ENCODE assay signal across 24 mouse cellular contexts in genomic region chr3:109234275-109234674, GRCm38 (mm10).
A peak's percentile ranks its signal among the peaks of the same experiment; 100 is the strongest.
DNase-seq lines count a peak whose midpoint lies in the region; ATAC-seq lines count a peak whose summit lies in the region.
"Had no signal": no experiment of that assay in that cellular context is flagged by ENCODE, and none has a peak within 500 bp of the region (broad histone marks: within the 10 kb centered on the region; RNA-seq: fewer than 3 reads in every experiment).

No protein-coding gene starts in this region.

- H3K4me3 ChIP-seq in embryonic facial prominence, embryonic 14.5 days (ENCODE audit: low read depth, low read length): no peak overlapping the region
- H3K4me3 ChIP-seq in embryonic facial prominence, embryonic 10.5 days: no peak overlapping the region
- no peak overlapping the region for H3K4me3 ChIP-seq in forebrain, embryonic 16.5 days (replicated peaks; ENCODE audit: low read length)
- no peak overlapping the region for H3K4me3 ChIP-seq in forebrain, embryonic 10.5 days
- no peak overlapping the region for H3K4me3 ChIP-seq in midbrain, embryonic 13.5 days (replicated peaks)
- no peak overlapping the region for H3K4me3 ChIP-seq in midbrain, embryonic 11.5 days (ENCODE audit: low read depth, low read length)
- H3K4me3 ChIP-seq: embryonic facial prominence, embryonic 15.5 days; erythroblast, embryonic 14.5 days; gastrocnemius, adult 2 months; heart, embryonic 12.5 days; hindbrain, embryonic 10.5 days had no signal

- no peaks in the 10 kb centered on the region for H3K4me1 ChIP-seq in embryonic facial prominence, embryonic 14.5 days (ENCODE audit: control insufficient read depth, insufficient read depth, low read length)
- no peaks in the 10 kb centered on the region for H3K4me1 ChIP-seq in embryonic facial prominence, embryonic 10.5 days
- H3K4me1 ChIP-seq in forebrain, embryonic 16.5 days (replicated peaks; ENCODE audit: control insufficient read depth, insufficient read depth, low read length): no peaks in the 10 kb centered on the region
- no peaks in the 10 kb centered on the region for H3K4me1 ChIP-seq in forebrain, embryonic 10.5 days
- H3K4me1 ChIP-seq in midbrain, embryonic 13.5 days (replicated peaks): no peaks in the 10 kb centered on the region
- no peaks in the 10 kb centered on the region for H3K4me1 ChIP-seq in midbrain, embryonic 11.5 days (ENCODE audit: control insufficient read depth, insufficient read depth, low read length)
- H3K4me1 ChIP-seq: embryonic facial prominence, embryonic 15.5 days; heart, embryonic 12.5 days; hindbrain, embryonic 10.5 days had no signal

- no peak overlapping the region for H3K9ac ChIP-seq in embryonic facial prominence, embryonic 14.5 days (ENCODE audit: low read depth, low read length)
- no peak overlapping the region for H3K9ac ChIP-seq in forebrain, embryonic 16.5 days (replicated peaks; ENCODE audit: low read depth, low read length)
- H3K9ac ChIP-seq in midbrain, embryonic 13.5 days (replicated peaks): no peak overlapping the region
- no peak overlapping the region for H3K9ac ChIP-seq in midbrain, embryonic 11.5 days (ENCODE audit: low read length)
- H3K9ac ChIP-seq: embryonic facial prominence, embryonic 15.5 days; heart, embryonic 12.5 days had no signal

- H3K27me3 ChIP-seq in embryonic facial prominence, embryonic 14.5 days (replicated peaks; ENCODE audit: control insufficient read depth, insufficient read depth, low read length): no peaks in the 10 kb centered on the region
- no peaks in the 10 kb centered on the region for H3K27me3 ChIP-seq in embryonic facial prominence, embryonic 10.5 days (replicated peaks; ENCODE audit: low read depth, poor library complexity, severe bottlenecking)
- no peaks in the 10 kb centered on the region for H3K27me3 ChIP-seq in forebrain, embryonic 16.5 days (replicated peaks; ENCODE audit: control insufficient read depth, insufficient read depth, low read length)
- no peaks in the 10 kb centered on the region for H3K27me3 ChIP-seq in forebrain, embryonic 10.5 days (ENCODE audit: poor library complexity, severe bottlenecking)
- H3K27me3 ChIP-seq in midbrain, embryonic 13.5 days: no peaks in the 10 kb centered on the region
- H3K27me3 ChIP-seq in midbrain, embryonic 11.5 days (ENCODE audit: control insufficient read depth, insufficient read depth, low read length): no peaks in the 10 kb centered on the region
- H3K27me3 ChIP-seq: embryonic facial prominence, embryonic 15.5 days; heart, embryonic 12.5 days had no signal

- WGBS in embryonic facial prominence, embryonic 14.5 days: 71% methylated on average over 4 of the region's 4 CpGs
- WGBS in embryonic facial prominence, embryonic 10.5 days: 76% methylated on average over 4 of the region's 4 CpGs
- WGBS in forebrain, embryonic 16.5 days: 55% methylated on average over 4 of the region's 4 CpGs
- 88% methylated on average over 4 of the region's 4 CpGs for WGBS in forebrain, embryonic 10.5 days
- 68% methylated on average over 4 of the region's 4 CpGs for WGBS in midbrain, embryonic 13.5 days
- 73% methylated on average over 4 of the region's 4 CpGs for WGBS in midbrain, embryonic 11.5 days

- peak; percentile 55; the same call in 1 of the 2 replicates for ATAC-seq in embryonic facial prominence, embryonic 14.5 days (ENCODE audit: low read depth)
- peak; percentile 58 for ATAC-seq in forebrain, embryonic 16.5 days
- 0 out of 2 replicates have a peak, but pooled peaks have one; percentile 65 for ATAC-seq in midbrain, embryonic 13.5 days
- ATAC-seq in midbrain, embryonic 11.5 days (ENCODE audit: low FRiP score): no peak
- ATAC-seq: CD4-positive, CD25-positive, alpha-beta regulatory T cell, adult 4 months; inflammation-experienced regulatory T-cells, adult 6 months; intestine, postnatal 0 days had no signal

- no peaks in the 10 kb centered on the region for H3K36me3 ChIP-seq in embryonic facial prominence, embryonic 14.5 days (ENCODE audit: control insufficient read depth, insufficient read depth, low read length)
- no peaks in the 10 kb centered on the region for H3K36me3 ChIP-seq in embryonic facial prominence, embryonic 10.5 days (replicated peaks)
- no peaks in the 10 kb centered on the region for H3K36me3 ChIP-seq in forebrain, embryonic 16.5 days (ENCODE audit: control insufficient read depth, insufficient read depth)
- no peaks in the 10 kb centered on the region for H3K36me3 ChIP-seq in forebrain, embryonic 10.5 days (replicated peaks)
- H3K36me3 ChIP-seq in midbrain, embryonic 13.5 days: no peaks in the 10 kb centered on the region
- H3K36me3 ChIP-seq in midbrain, embryonic 11.5 days (ENCODE audit: control insufficient read depth, insufficient read depth, low read length): no peaks in the 10 kb centered on the region
- H3K36me3 ChIP-seq: embryonic facial prominence, embryonic 15.5 days; G1E; heart, embryonic 12.5 days; hindbrain, embryonic 10.5 days had no signal

- no peak for DNase-seq in embryonic facial prominence, embryonic 14.5 days (ENCODE audit: low spot score)
- no peak for DNase-seq in embryonic facial prominence, embryonic 10.5 days (ENCODE audit: low spot score)
- DNase-seq in forebrain, embryonic 10.5 days (ENCODE audit: extremely low spot score, low spot score): no peak
- no peak for DNase-seq in midbrain, embryonic 11.5 days (ENCODE audit: low spot score, missing footprints)
- DNase-seq in thymus, postnatal 36 days: no peak
- DNase-seq: adrenal gland, adult 8-10 months; adrenal gland, postnatal 36 days; B cell, adult 2 months; cerebellum, adult 11-12 months; cerebellum, adult 9-11 months; cerebellum, postnatal 36 days; gastrocnemius, adult 2 months; gastrocnemius, postnatal 25 days; kidney, adult 8-10 months had no signal

- H3K9me3 ChIP-seq in embryonic facial prominence, embryonic 14.5 days (ENCODE audit: control insufficient read depth, low read length): no peaks in the 10 kb centered on the region
- no peaks in the 10 kb centered on the region for H3K9me3 ChIP-seq in embryonic facial prominence, embryonic 10.5 days
- no peaks in the 10 kb centered on the region for H3K9me3 ChIP-seq in forebrain, embryonic 16.5 days (ENCODE audit: control insufficient read depth, low read length)
- H3K9me3 ChIP-seq in forebrain, embryonic 10.5 days: no peaks in the 10 kb centered on the region
- no peaks in the 10 kb centered on the region for H3K9me3 ChIP-seq in midbrain, embryonic 13.5 days
- H3K9me3 ChIP-seq in midbrain, embryonic 11.5 days (ENCODE audit: control insufficient read depth, low read length): no peaks in the 10 kb centered on the region
- H3K9me3 ChIP-seq: embryonic facial prominence, embryonic 15.5 days; heart, embryonic 12.5 days; hindbrain, embryonic 10.5 days had no signal

- H3K4me2 ChIP-seq in embryonic facial prominence, embryonic 14.5 days (ENCODE audit: low read depth, low read length): no peak overlapping the region
- no peak overlapping the region for H3K4me2 ChIP-seq in forebrain, embryonic 16.5 days (ENCODE audit: low read length)
- no peak overlapping the region for H3K4me2 ChIP-seq in midbrain, embryonic 13.5 days (replicated peaks)
- no peak overlapping the region for H3K4me2 ChIP-seq in midbrain, embryonic 11.5 days
- H3K4me2 ChIP-seq: embryonic facial prominence, embryonic 15.5 days; heart, embryonic 12.5 days had no signal

- no peak overlapping the region for H3K27ac ChIP-seq in embryonic facial prominence, embryonic 14.5 days (replicated peaks; ENCODE audit: low read depth, low read length)
- H3K27ac ChIP-seq in embryonic facial prominence, embryonic 10.5 days (replicated peaks): no peak overlapping the region
- no peak overlapping the region for H3K27ac ChIP-seq in forebrain, embryonic 16.5 days (ENCODE audit: low read length)
- H3K27ac ChIP-seq in forebrain, embryonic 10.5 days: no peak overlapping the region
- H3K27ac ChIP-seq in midbrain, embryonic 13.5 days: no peak overlapping the region
- no peak overlapping the region for H3K27ac ChIP-seq in midbrain, embryonic 11.5 days (ENCODE audit: low read depth, low read length)
- H3K27ac ChIP-seq: embryonic facial prominence, embryonic 15.5 days; gastrocnemius, adult 2 months; hindbrain, embryonic 10.5 days had no signal
